Mouse (Mus musculus): Measurements from ENCODE around the gene Lhb. TPM values are rescaled to one million over a fixed set of nuclear protein-coding genes. Genes with fewer than 3 reads are reported as not detected.

Lhb gene
- total RNA-seq, 2 experiments from 2014 or later, result not detected

Small RNA genes within 50 kb of the gene (microRNA-seq; reads per million reads assigned to microRNA genes)
- gene Gm22133, result 0 to 0.69 reads per million in 2 experiments

Other genes starting within 250 kb of the Lhb start
- not detected for gene Gfy, start 241.3 kb upstream of the Lhb start, total RNA-seq (2021)
- gene Pth2, start 239.8 kb upstream of the Lhb start, total RNA-seq (2021), result not detected
- under 1 TPM in 1 of 2 experiments, not detected in 1; 0.25 TPM for gene Ccdc155, start 215.9 kb upstream of the Lhb start, total RNA-seq (2021)
- gene Dkkl1, start 208.7 kb upstream of the Lhb start, total RNA-seq (2021), result not detected
- 10 to 100 TPM; 66.4 to 69.4 TPM for gene Tead2, start 205.1 kb upstream of the Lhb start, total RNA-seq (2021)
- 1 to 10 TPM; 2.1 to 3.6 TPM for gene Cd37, start 181.7 kb upstream of the Lhb start, total RNA-seq (2021)
- gene Slc6a16, start 179.7 kb upstream of the Lhb start, total RNA-seq (2021), result under 1 TPM in 1 of 2 experiments, not detected in 1; 0.18 TPM
- gene Slc6a21, start 143.3 kb upstream of the Lhb start, total RNA-seq (2021), result not detected
- 10 to 100 TPM; 26.2 to 29.2 TPM for gene Trpm4, start 87.0 kb upstream of the Lhb start, total RNA-seq (2021)
- 100 to 1,000 TPM; 182 to 202 TPM for gene Hrc, start 85.5 kb upstream of the Lhb start, total RNA-seq (2021)
- gene Ppfia3, start 53.8 kb upstream of the Lhb start, total RNA-seq (2021), result under 1 TPM; 0.26 to 0.34 TPM
- 1 to 10 TPM; 1.5 to 2.4 TPM for gene Lin7b, start 50.2 kb upstream of the Lhb start, total RNA-seq (2021)
- gene Snrnp70, start 25.1 kb upstream of the Lhb start, total RNA-seq (2021), result 100 to 1,000 TPM; 203 to 223 TPM
- gene Kcna7, start 15.2 kb upstream of the Lhb start, total RNA-seq (2021), result under 1 TPM; 0.43 to 0.59 TPM
- under 1 TPM; 0.17 to 0.43 TPM for gene Ntf5, start 7.1 kb upstream of the Lhb start, total RNA-seq (2021)
- gene Gys1, start 14.0 kb downstream of the Lhb start, total RNA-seq (2021), result 10 to 100 TPM; 82.7 to 90.3 TPM
- 10 to 100 TPM; 38.7 to 39.3 TPM for gene Ruvbl2, start 17.3 kb downstream of the Lhb start, total RNA-seq (2021)
- 100 to 1,000 TPM; 302 to 316 TPM for gene Ftl1, start 39.1 kb downstream of the Lhb start, total RNA-seq (2021)
- gene Bax, start 46.1 kb downstream of the Lhb start, total RNA-seq (2021), result 10 to 100 TPM; 48.6 to 50.7 TPM
- 1 to 10 TPM in 1 of 2 experiments, not detected in 1; 1.1 TPM for gene Tulp2, start 61.1 kb downstream of the Lhb start, total RNA-seq (2021)
- 1 to 10 TPM; 2.0 to 2.1 TPM for gene Gm45808, start 66.0 kb downstream of the Lhb start, total RNA-seq (2021)
- 1 to 10 TPM; 3.5 to 4.7 TPM for gene Dhdh, start 68.0 kb downstream of the Lhb start, total RNA-seq (2021)
- 100 to 1,000 TPM; 121 to 131 TPM for gene Nucb1, start 89.6 kb downstream of the Lhb start, total RNA-seq (2021)
- gene Ppp1r15a, start 105.4 kb downstream of the Lhb start, total RNA-seq (2021), result 10 to 100 TPM; 40.7 to 42.1 TPM
- 1 to 10 TPM; 3.6 to 4.0 TPM for gene Plekha4, start 105.5 kb downstream of the Lhb start, total RNA-seq (2021)
- gene Hsd17b14, start 134.1 kb downstream of the Lhb start, total RNA-seq (2021), result under 1 TPM in 1 of 2 experiments, not detected in 1; 0.20 TPM
- 10 to 100 TPM; 56.1 to 64.7 TPM for gene Bcat2, start 149.3 kb downstream of the Lhb start, total RNA-seq (2021)
- not detected for gene Fgf21, start 194.7 kb downstream of the Lhb start, total RNA-seq (2021)
- gene Fut1, start 196.5 kb downstream of the Lhb start, total RNA-seq (2021), result not detected
- under 1 TPM; 0.56 to 0.60 TPM for gene Izumo1, start 201.0 kb downstream of the Lhb start, total RNA-seq (2021)
- gene Rasip1, start 206.7 kb downstream of the Lhb start, total RNA-seq (2021), result 10 to 100 TPM; 50.0 to 50.5 TPM
- gene Mamstr, start 219.2 kb downstream of the Lhb start, total RNA-seq (2021), result 10 to 100 TPM in 1 of 2 experiments, 1 to 10 TPM in 1; 8.8 to 11.7 TPM
- gene Fut2, start 245.6 kb downstream of the Lhb start, total RNA-seq (2021), result not detected